ENCODE assay signal across 9 mouse cellular contexts in genomic region chr17:56023386-56023785, GRCm38 (mm10). TPM values are rescaled to one million over a fixed set of nuclear protein-coding genes. Genes with fewer than 3 reads are reported as not detected.
DNase-seq lines count a peak whose midpoint lies in the region; ATAC-seq lines count a peak whose summit lies in the region.
"Had no signal": no experiment of that assay in that cellular context is flagged by ENCODE, and none has a peak within 500 bp of the region (broad histone marks: within the 10 kb centered on the region; RNA-seq: fewer than 3 reads in every experiment).

No protein-coding gene starts in this region.

- peak overlapping the region; percentile 48; the same call in 1 of the 2 replicates for H3K9ac ChIP-seq in heart, embryonic 13.5 days
- H3K9ac ChIP-seq in liver, embryonic 16.5 days (ENCODE audit: low read depth, low read length), result no peak overlapping the region
- H3K9ac ChIP-seq in kidney, embryonic 16.5 days (replicated peaks; ENCODE audit: low read length), result no peak overlapping the region

- no peak overlapping the region for H3K4me3 ChIP-seq in heart, embryonic 13.5 days
- H3K4me3 ChIP-seq in liver, embryonic 16.5 days (ENCODE audit: low read depth, low read length), result no peak overlapping the region
- no peak overlapping the region for H3K4me3 ChIP-seq in kidney, embryonic 16.5 days (ENCODE audit: low read length)

- no peak for ATAC-seq in heart, embryonic 13.5 days (ENCODE audit: extremely low read depth, insufficient number of reproducible peaks, low FRiP score, low TSS enrichment)
- peak; percentile 17; the same call in 1 of the 2 replicates for ATAC-seq in liver, embryonic 16.5 days (ENCODE audit: low read depth)
- no peak for ATAC-seq in kidney, embryonic 16.5 days (ENCODE audit: low FRiP score, low TSS enrichment)

- 30% methylated on average over 5 of the region's 5 CpGs for WGBS in heart, embryonic 13.5 days
- WGBS in liver, embryonic 16.5 days (ENCODE audit: insufficient replicate concordance), result 19% methylated on average over 5 of the region's 5 CpGs
- 74% methylated on average over 5 of the region's 5 CpGs for WGBS in kidney, embryonic 16.5 days

- no peak for DNase-seq in heart, adult 8-10 months (ENCODE audit: low spot score)
- DNase-seq in urinary bladder, postnatal 14 days (ENCODE audit: low spot score), result peak; percentile 41
- DNase-seq in urinary bladder, postnatal 36 days (ENCODE audit: low spot score in 2 of 2), result no peak
- no peak for DNase-seq in kidney, adult 9 months
- no peak for DNase-seq in adrenal gland, postnatal 14 days

- H3K9me3 ChIP-seq in heart, embryonic 13.5 days, result no peaks in the 10 kb centered on the region
- no peaks in the 10 kb centered on the region for H3K9me3 ChIP-seq in liver, embryonic 16.5 days (replicated peaks; ENCODE audit: control insufficient read depth, low read length)
- no peaks in the 10 kb centered on the region for H3K9me3 ChIP-seq in kidney, embryonic 16.5 days (ENCODE audit: low read length)
- H3K9me3 ChIP-seq: G1E had no signal

- peaks cover 76% of the 10 kb centered on the region for H3K4me1 ChIP-seq in heart, embryonic 13.5 days
- H3K4me1 ChIP-seq in liver, embryonic 16.5 days (ENCODE audit: control insufficient read depth, low read depth, low read length), result peaks cover 17% of the 10 kb centered on the region
- peaks cover 32% of the 10 kb centered on the region; the same call in 1 of the 2 replicates for H3K4me1 ChIP-seq in kidney, embryonic 16.5 days (ENCODE audit: insufficient read depth, low read length)

- no peaks in the 10 kb centered on the region for H3K27me3 ChIP-seq in heart, embryonic 13.5 days (replicated peaks)
- H3K27me3 ChIP-seq in liver, embryonic 16.5 days (ENCODE audit: control insufficient read depth, insufficient read depth, low read depth, low read length), result no peaks in the 10 kb centered on the region
- H3K27me3 ChIP-seq in kidney, embryonic 16.5 days (ENCODE audit: insufficient read depth, low read length), result no peaks in the 10 kb centered on the region

- H3K27ac ChIP-seq in heart, embryonic 13.5 days (replicated peaks), result peak overlapping the region; percentile 54
- peak overlapping the region; percentile 17; the same call in 1 of the 2 replicates for H3K27ac ChIP-seq in liver, embryonic 16.5 days (ENCODE audit: low read length)
- no peak overlapping the region for H3K27ac ChIP-seq in kidney, embryonic 16.5 days (ENCODE audit: low read length)

- H3K36me3 ChIP-seq in heart, embryonic 13.5 days, result peaks cover 40% of the 10 kb centered on the region
- H3K36me3 ChIP-seq in liver, embryonic 16.5 days (ENCODE audit: control insufficient read depth, insufficient read depth), result peaks cover 6% of the 10 kb centered on the region
- H3K36me3 ChIP-seq in kidney, embryonic 16.5 days (ENCODE audit: insufficient read depth, low read length), result peaks cover 22% of the 10 kb centered on the region

- no peak overlapping the region for H3K4me2 ChIP-seq in heart, embryonic 13.5 days
- no peak overlapping the region for H3K4me2 ChIP-seq in liver, embryonic 16.5 days (ENCODE audit: low read depth, low read length)
- no peak overlapping the region for H3K4me2 ChIP-seq in kidney, embryonic 16.5 days (replicated peaks; ENCODE audit: low read depth, low read length)

RNA-seq across cellular contexts. Expression of gene Sh3gl1, which starts 13.0 kb away (rescaled TPM):
- 85.0 and 87.6 TPM in 2 replicates for polyA plus RNA-seq in heart, embryonic 13.5 days (2015; fragmentation: Nextera tagmentation; extraction: Ambion mirVana)
- total RNA-seq in heart, adult 8-10 months (2022), result 10 to 100 TPM; 12.3 to 14.4 (median 13.3) TPM
- polyA plus RNA-seq in liver, embryonic 16.5 days (2015; fragmentation: Nextera tagmentation; extraction: Ambion mirVana), result 44.9 and 46.0 TPM in 2 replicates
- polyA plus RNA-seq in kidney, embryonic 16.5 days (2015; fragmentation: Nextera tagmentation; extraction: Ambion mirVana), result 189 and 190 TPM in 2 replicates
- 46.2 and 53.7 TPM in 2 replicates for total RNA-seq in adrenal gland, postnatal 14 days (2021)

RNA-seq across cellular contexts. Expression of gene Chaf1a, which starts 16.9 kb away (rescaled TPM):
- polyA plus RNA-seq in heart, embryonic 13.5 days (2015; fragmentation: Nextera tagmentation; extraction: Ambion mirVana), result 14.1 and 14.2 TPM in 2 replicates
- total RNA-seq in heart, adult 8-10 months (2022), result 1 to 10 TPM in 3 of 4 experiments, under 1 TPM in 1; 0.84 to 1.9 (median 1.4) TPM
- polyA plus RNA-seq in liver, embryonic 16.5 days (2015; fragmentation: Nextera tagmentation; extraction: Ambion mirVana), result 14.5 TPM in 2 replicates
- polyA plus RNA-seq in kidney, embryonic 16.5 days (2015; fragmentation: Nextera tagmentation; extraction: Ambion mirVana), result 26.0 and 28.4 TPM in 2 replicates
- 8.3 and 10.2 TPM in 2 replicates for total RNA-seq in adrenal gland, postnatal 14 days (2021)

RNA-seq across cellular contexts. Expression of gene Mpnd, which starts 17.9 kb away (rescaled TPM):
- polyA plus RNA-seq in heart, embryonic 13.5 days (2015; fragmentation: Nextera tagmentation; extraction: Ambion mirVana), result 62.1 and 68.1 TPM in 2 replicates
- 10 to 100 TPM; 78.9 to 90.4 (median 87.1) TPM for total RNA-seq in heart, adult 8-10 months (2022)
- 14.9 and 16.2 TPM in 2 replicates for polyA plus RNA-seq in liver, embryonic 16.5 days (2015; fragmentation: Nextera tagmentation; extraction: Ambion mirVana)
- 109 and 112 TPM in 2 replicates for polyA plus RNA-seq in kidney, embryonic 16.5 days (2015; fragmentation: Nextera tagmentation; extraction: Ambion mirVana)
- total RNA-seq in adrenal gland, postnatal 14 days (2021), result 86.1 and 91.1 TPM in 2 replicates

RNA-seq across cellular contexts. Expression of gene Stap2, which starts 18.0 kb away (rescaled TPM):
- 11.9 and 14.6 TPM in 2 replicates for polyA plus RNA-seq in heart, embryonic 13.5 days (2015; fragmentation: Nextera tagmentation; extraction: Ambion mirVana)
- total RNA-seq in heart, adult 8-10 months (2022), result 10 to 100 TPM; 11.8 to 17.5 (median 14.4) TPM
- 3.5 and 4.5 TPM in 2 replicates for polyA plus RNA-seq in liver, embryonic 16.5 days (2015; fragmentation: Nextera tagmentation; extraction: Ambion mirVana)
- 21.0 and 21.4 TPM in 2 replicates for polyA plus RNA-seq in kidney, embryonic 16.5 days (2015; fragmentation: Nextera tagmentation; extraction: Ambion mirVana)
- total RNA-seq in adrenal gland, postnatal 14 days (2021), result 14.5 and 14.6 TPM in 2 replicates
- polyA plus RNA-seq: G1E had no signal

RNA-seq across cellular contexts. Expression of gene Fsd1, which starts 37.1 kb away (rescaled TPM):
- 4.5 and 5.0 TPM in 2 replicates for polyA plus RNA-seq in heart, embryonic 13.5 days (2015; fragmentation: Nextera tagmentation; extraction: Ambion mirVana)
- total RNA-seq in heart, adult 8-10 months (2022), result 1 to 10 TPM in 1 of 4 experiments, under 1 TPM in 1, not detected in 2; 0.52 to 1.6 TPM
- polyA plus RNA-seq in liver, embryonic 16.5 days (2015; fragmentation: Nextera tagmentation; extraction: Ambion mirVana), result 0.22 and 0.26 TPM in 2 replicates
- 21.6 TPM in 2 replicates for polyA plus RNA-seq in kidney, embryonic 16.5 days (2015; fragmentation: Nextera tagmentation; extraction: Ambion mirVana)
- total RNA-seq in adrenal gland, postnatal 14 days (2021), result 1.6 and 2.9 TPM in 2 replicates
- polyA plus RNA-seq: G1E had no signal
